Mouse (Mus musculus) liver, embryonic 11.5 days (tissue): ENCODE measurements around the gene Slc44a2. TPM values are rescaled to one million over a fixed set of nuclear protein-coding genes. Genes with fewer than 3 reads are reported as not detected.
A peak's percentile ranks its signal among the peaks of the same experiment; 100 is the strongest.
"Not testable (repeated sequence)": the region's sequence is repeated elsewhere in the genome, so short reads cannot be mapped to it uniquely, and the experiment has no call there.

ENCODE experiments used
- ATAC-seq: fragments of 200-750 bp; cut with Nextera tagmentation; replicated peaks from 2 replicates; pipeline ENCODE4 v1.8.0; 2017; ENCODE audit warnings: moderate number of reproducible peaks, mild to moderate bottlenecking, moderate TSS enrichment, moderate library complexity; ENCODE audit not compliant: low FRiP score
- DNase-seq: peaks from one replicate; pipeline ENCODE4 v3.0.0-alpha.2; 2017; ENCODE audit warnings: low spot score
- H3K27ac ChIP-seq: fragments of 300-500 bp; sonication (generic); 2 replicates; pipeline ENCODE4 v1.5.1; 2014; ENCODE audit warnings: mild to moderate bottlenecking, low read depth, low read length, control low read depth
- H3K27me3 ChIP-seq: fragments of 300-500 bp; sonication (generic); replicated peaks from 2 replicates; pipeline ENCODE4 v1.6.1; 2014; ENCODE audit warnings: low read length, mixed read lengths; ENCODE audit not compliant: control insufficient read depth, insufficient read depth
- H3K36me3 ChIP-seq: fragments of 300-500 bp; sonication (generic); 2 replicates; pipeline ENCODE4 v1.6.1; 2014; ENCODE audit warnings: mild to moderate bottlenecking, low read length, moderate library complexity, mixed read lengths; ENCODE audit not compliant: control insufficient read depth, insufficient read depth
- H3K4me1 ChIP-seq: fragments of 300-500 bp; sonication (generic); replicated peaks from 2 replicates; pipeline ENCODE4 v1.6.1; 2014; ENCODE audit warnings: low read length, mixed read lengths; ENCODE audit not compliant: control insufficient read depth, insufficient read depth
- H3K4me2 ChIP-seq: fragments of 300-500 bp; sonication (generic); 2 replicates; pipeline ENCODE4 v1.6.1; 2014; ENCODE audit warnings: mild to moderate bottlenecking, control low read depth, moderate library complexity
- H3K4me3 ChIP-seq: fragments of 300-500 bp; sonication (generic); 2 replicates; pipeline ENCODE4 v1.5.1; 2014; ENCODE audit warnings: low read depth, low read length, control low read depth
- H3K9ac ChIP-seq: fragments of 300-500 bp; sonication (generic); 2 replicates; pipeline ENCODE4 v1.6.1; 2014; ENCODE audit warnings: low read depth, low read length, control low read depth
- H3K9me3 ChIP-seq: fragments of 300-500 bp; sonication (generic); 2 replicates; pipeline ENCODE4 v1.6.1; 2016; ENCODE audit warnings: low read length, inconsistent platforms, mixed read lengths; ENCODE audit not compliant: control insufficient read depth
- WGBS: fragments of 180-500 bp; shearing (Covaris S2); extraction: QIAGEN DNeasy Blood & Tissue Kit; methylation state at CpG from one replicate; pipeline ENCODE4 v1.1.7; 2014; 5-methylcytosine and 5-hydroxymethylcytosine counted together
- polyA plus RNA-seq: library from polyadenylated mRNA; unstranded; fragments of >200 nt; fragmentation: Nextera tagmentation; extraction: Ambion mirVana; gene quantifications from 2 replicates; pipeline ENCODE4 v1.2.1, GENCODE M21; 2014

Gene Slc44a2
- polyA plus RNA-seq, 1 experiment from 2014 or later = 57.2 TPM

- Histone ChIP-seq H3K4me1 (peaks cover 30% of the 10 kb centered on the region), H3K4me3 (peak overlapping the region; percentile 83), H3K9me3 (no peaks in the 10 kb centered on the region), H3K9ac (peak overlapping the region; percentile 82; the same call in 1 of the 2 replicates), H3K27me3 (no peaks in the 10 kb centered on the region), H3K36me3 (no peaks in the 10 kb centered on the region), H3K4me2 (peak overlapping the region; percentile 99), H3K27ac (peak overlapping the region; percentile 79)
- DNase-seq (no peak), ATAC-seq (no peak)
- 70% methylated on average over 19 of the region's 19 CpGs for WGBS
Observed at GRCm38 (mm10) chr9:21322211-21322916, 1.9 kb downstream of the Slc44a2 start.

DNA sequence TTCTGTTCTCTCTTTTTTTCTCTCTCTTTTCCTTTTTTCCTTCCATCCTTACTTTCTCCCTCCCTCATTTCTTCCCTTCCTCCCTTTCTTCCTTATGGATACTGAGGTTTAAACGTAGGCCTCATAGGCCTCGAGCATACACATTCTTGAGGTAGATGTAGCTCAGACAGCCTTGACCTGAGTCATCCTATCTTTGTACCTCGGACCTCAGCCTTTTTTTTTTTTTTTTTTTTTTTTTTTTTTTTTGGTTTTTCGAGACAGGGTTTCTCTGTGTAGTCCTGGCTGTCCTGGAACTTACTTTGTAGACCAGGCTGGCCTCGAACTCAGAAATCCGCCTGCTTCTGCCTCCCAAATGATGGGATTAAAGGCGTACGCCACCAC lies 2.4 kb downstream of the Slc44a2 start:
- not testable (repeated sequence) for H3K4me3 ChIP-seq, H3K27me3 ChIP-seq, H3K36me3 ChIP-seq, H3K27ac ChIP-seq, DNase-seq, H3K9ac ChIP-seq, ATAC-seq, H3K9me3 ChIP-seq
- 70% methylated on average over 7 of the region's 8 CpGs for WGBS
- Histone ChIP-seq H3K4me1 (peaks cover 30% of the 10 kb centered on the region), H3K4me2 (peak overlapping the region; percentile 99)

GRCm38 (mm10) chr9:21324269-21324668 lies 3.8 kb downstream of the Slc44a2 start:
- Histone ChIP-seq H3K4me1 (peaks cover 32% of the 10 kb centered on the region), H3K4me3 (no peak overlapping the region), H3K9me3 (no peaks in the 10 kb centered on the region), H3K27me3 (no peaks in the 10 kb centered on the region), H3K9ac (no peak overlapping the region), H3K4me2 (no peak overlapping the region), H3K36me3 (no peaks in the 10 kb centered on the region), H3K27ac (no peak overlapping the region)
- WGBS = 51% methylated on average over 11 of the region's 11 CpGs
- DNase-seq = no peak
- no peak for ATAC-seq

DNA sequence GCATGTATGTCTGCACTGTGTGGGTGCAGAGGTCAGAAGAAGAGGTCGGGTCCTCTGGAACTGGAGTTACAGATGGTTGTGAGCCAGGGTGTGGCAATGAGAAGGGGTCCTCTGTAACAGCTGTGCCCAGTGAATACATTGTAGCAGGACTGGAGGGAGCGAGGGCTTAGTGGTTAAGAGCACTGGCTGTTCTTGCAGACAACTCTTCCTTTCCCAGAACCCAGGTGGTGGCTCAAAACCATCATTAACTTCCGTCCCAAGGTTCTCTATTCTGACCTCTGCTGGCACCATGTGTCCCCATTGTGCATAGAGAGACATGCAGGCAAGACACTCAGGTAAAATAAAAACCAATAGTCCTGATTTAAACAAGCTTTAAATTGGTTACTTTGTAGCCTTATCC lies 7.1 kb downstream of the Slc44a2 start:
- 49% methylated on average over 3 of the region's 3 CpGs for WGBS
- H3K4me1 ChIP-seq = peaks cover 30% of the 10 kb centered on the region
- H3K4me3 ChIP-seq = no peak overlapping the region

DNA sequence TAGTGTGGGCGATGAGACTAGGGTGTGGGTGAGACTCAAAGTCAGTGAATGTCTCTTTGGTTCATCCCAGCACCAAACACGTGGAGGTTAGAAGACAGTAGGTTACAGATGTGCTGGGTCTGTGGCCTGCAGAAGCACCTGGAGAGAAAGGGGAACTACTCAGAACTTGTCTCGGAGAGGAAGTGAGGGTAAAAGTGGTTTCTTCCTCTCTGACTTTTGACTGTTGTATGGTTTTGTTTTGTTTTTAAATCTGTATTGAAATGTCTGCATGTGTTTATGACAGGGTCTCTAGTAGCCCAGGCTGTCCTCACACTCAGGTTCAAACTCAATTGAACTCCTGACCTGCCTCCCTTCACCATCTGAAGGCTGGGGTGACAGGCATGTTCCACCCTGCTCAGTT lies 7.5 kb downstream of the Slc44a2 start:
- DNase-seq (no peak), ATAC-seq (no peak)
- Histone ChIP-seq H3K4me1 (peaks cover 31% of the 10 kb centered on the region), H3K27ac (no peak overlapping the region), H3K27me3 (no peaks in the 10 kb centered on the region), H3K9ac (no peak overlapping the region), H3K9me3 (no peaks in the 10 kb centered on the region), H3K36me3 (no peaks in the 10 kb centered on the region), H3K4me3 (no peak overlapping the region), H3K4me2 (no peak overlapping the region)
- WGBS = 61% methylated on average over 3 of the region's 3 CpGs

More for the DNA sequence above, 7.1 kb downstream of the Slc44a2 start:
- no peak for DNase-seq
- Histone ChIP-seq H3K36me3 (no peaks in the 10 kb centered on the region), H3K4me2 (no peak overlapping the region), H3K27me3 (no peaks in the 10 kb centered on the region), H3K9me3 (no peaks in the 10 kb centered on the region), H3K27ac (no peak overlapping the region), H3K9ac (no peak overlapping the region)
- ATAC-seq = no peak

GRCm38 (mm10) chr9:21329041-21329440 lies 8.5 kb downstream of the Slc44a2 start:
- no peak overlapping the region for H3K4me3 ChIP-seq
- no peak overlapping the region for H3K9ac ChIP-seq
- no peak overlapping the region for H3K27ac ChIP-seq
- peaks cover 25% of the 10 kb centered on the region for H3K4me1 ChIP-seq
- no peak overlapping the region for H3K4me2 ChIP-seq
- no peaks in the 10 kb centered on the region for H3K36me3 ChIP-seq
- ATAC-seq = no peak
- DNase-seq = no peak
- 43% methylated on average over 3 of the region's 5 CpGs for WGBS
- no peaks in the 10 kb centered on the region for H3K9me3 ChIP-seq
- no peaks in the 10 kb centered on the region for H3K27me3 ChIP-seq

DNA sequence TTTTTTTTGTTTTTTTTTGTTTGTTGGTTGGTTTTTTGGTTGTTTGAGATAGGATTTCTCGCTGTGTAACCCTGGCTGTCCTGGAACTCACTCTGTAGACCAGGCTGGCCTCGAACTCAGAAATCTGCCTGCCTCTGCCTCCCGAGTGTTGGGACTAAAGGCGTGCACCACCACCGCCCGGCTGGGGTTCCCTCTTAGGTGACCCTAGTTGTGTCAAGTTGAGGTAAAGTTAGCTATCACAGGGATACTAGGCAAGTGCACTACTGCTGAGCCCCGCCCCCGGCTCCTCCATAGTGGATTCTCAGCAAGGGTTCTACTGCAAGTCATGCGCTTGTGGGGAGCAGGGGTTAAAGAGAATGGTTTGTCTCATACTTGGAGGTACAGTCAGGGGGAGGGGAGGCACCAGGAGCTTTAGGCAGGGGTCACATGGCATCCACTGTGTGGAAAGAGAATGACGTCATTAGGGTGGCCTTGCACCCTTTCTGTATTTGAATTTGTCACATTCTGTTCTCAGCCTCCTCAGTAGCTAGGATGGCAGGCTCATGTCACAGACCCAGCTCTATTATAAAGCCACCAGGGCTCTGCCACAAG lies 9.3 kb downstream of the Slc44a2 start:
- Histone ChIP-seq H3K4me3 (no peak overlapping the region), H3K27ac (no peak overlapping the region), H3K4me1 (peaks cover 25% of the 10 kb centered on the region), H3K27me3 (no peaks in the 10 kb centered on the region), H3K9ac (no peak overlapping the region), H3K36me3 (no peaks in the 10 kb centered on the region), H3K9me3 (no peaks in the 10 kb centered on the region), H3K4me2 (no peak overlapping the region)
- ATAC-seq (no peak), DNase-seq (no peak)
- WGBS = 87% methylated on average over 10 of the region's 10 CpGs

- WGBS = 59% methylated on average over 12 of the region's 12 CpGs
- Histone ChIP-seq H3K27me3 (no peaks in the 10 kb centered on the region), H3K27ac (0 out of 2 replicates have a peak overlapping the region, but pooled peaks have one; percentile 38), H3K4me1 (peaks cover 25% of the 10 kb centered on the region), H3K9ac (no peak overlapping the region), H3K4me3 (no peak overlapping the region), H3K36me3 (peaks cover 3% of the 10 kb centered on the region; the same call in 1 of the 2 replicates), H3K9me3 (no peaks in the 10 kb centered on the region), H3K4me2 (no peak overlapping the region; the same call in 1 of the 2 replicates)
- DNase-seq (no peak), ATAC-seq (no peak)
Observed at GRCm38 (mm10) chr9:21331365-21332140, 11.1 kb downstream of the Slc44a2 start.
